Mouse (Mus musculus) forelimb bud, embryonic 11.5 days (tissue): Measurements from ENCODE around the gene Scg2.

Experiments used
- DNase-seq: peaks from one replicate; pipeline ENCODE4 v3.0.0-alpha.2; 2012; ENCODE audit warnings: low read depth, low spot score

Gene Scg2

DNA sequence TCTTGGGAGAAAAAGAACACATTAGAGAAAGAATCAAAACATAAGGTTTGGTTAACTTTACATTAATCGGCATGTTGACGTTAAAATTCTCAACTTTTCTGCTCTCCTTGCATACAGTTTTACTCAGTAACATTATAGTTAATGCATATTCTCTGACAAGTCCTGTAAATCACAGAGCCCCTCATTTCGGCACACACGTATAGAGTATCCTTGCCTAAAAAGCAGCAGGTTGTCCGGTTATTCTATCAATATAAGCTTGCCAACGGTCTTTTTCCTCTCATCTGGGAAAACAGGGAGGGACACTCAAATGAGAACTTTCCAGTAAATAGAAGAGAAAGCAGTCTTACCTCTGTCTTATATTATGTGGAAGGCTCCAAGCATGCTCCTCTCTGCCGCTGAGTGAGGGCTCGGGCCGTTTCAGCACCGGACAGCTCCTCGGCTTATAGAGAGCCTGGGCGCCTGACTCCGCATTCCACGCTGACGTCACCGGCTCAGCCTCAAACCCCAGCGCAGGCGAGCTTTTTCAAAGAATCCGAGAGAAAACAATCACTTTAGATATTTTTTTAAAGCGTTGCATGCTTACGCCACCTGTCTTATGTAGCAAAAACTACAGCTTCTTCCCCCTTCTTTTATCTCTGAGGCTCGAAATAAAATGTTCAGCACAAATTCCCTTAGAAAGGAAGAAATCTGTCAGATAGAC, at the start of gene Scg2:
TSS of gene Scg2 (minus strand) at position 512 of the 700 bp plus-strand sequence.
- peak; percentile 92 for DNase-seq

DNA sequence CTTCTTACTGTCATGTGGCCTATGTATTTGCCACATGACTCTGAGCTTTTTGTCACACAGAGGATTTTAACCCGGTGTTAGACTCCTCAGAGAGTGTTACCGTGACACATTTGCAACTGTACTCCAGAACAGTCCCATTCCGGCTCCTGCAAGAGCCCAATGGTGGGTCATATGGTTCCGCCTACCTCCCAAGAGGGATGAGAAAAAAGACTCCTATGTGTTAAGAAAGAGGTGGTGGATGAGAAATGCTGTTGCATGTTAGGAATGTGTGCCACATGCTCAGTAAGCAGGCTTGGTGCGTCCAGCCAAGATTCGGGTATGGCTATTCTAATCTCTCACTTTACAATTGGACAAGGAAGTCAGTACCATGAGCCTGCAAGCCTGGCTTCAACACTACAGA, 45.6 kb upstream of the Scg2 start:
- no peak for DNase-seq

DNA sequence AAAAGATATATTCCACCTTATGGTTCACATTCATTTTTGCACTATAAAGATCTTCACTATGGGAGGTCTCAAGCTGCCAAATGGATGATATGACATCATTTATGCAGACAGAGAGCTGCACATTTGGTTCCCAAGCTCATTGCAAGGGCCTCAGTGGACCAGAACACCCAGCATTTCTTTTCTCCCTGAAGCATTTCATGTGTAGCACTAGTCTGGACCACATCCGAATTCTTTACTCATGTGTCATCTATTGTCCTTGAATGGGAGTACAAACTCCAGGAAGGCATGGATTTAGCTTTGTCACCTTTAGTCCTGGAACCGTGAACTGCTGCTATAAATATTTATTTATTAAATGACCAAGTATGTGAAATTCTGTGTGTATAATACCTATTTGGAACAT, 30.9 kb upstream of the Scg2 start:
- DNase-seq: no peak

DNA sequence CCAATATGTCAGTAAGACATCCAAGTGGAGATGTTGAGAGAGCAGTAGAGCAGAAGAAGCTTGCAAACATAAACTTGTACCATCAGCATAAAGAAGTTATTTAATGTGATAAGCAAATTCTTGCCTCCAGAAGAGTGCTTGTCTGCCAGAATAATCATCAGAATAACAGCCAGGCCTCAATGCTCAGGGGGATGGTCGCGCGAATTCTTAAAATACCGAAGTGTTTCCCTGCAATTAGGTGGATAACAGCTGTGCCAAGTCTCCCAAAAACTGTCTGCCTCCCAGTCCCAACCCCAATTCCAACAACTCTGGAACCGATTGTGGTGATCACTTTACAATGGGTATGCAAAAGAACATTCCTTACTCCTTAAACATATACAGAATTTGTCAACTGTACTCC, 30.0 kb upstream of the Scg2 start:
- no peak for DNase-seq

DNA sequence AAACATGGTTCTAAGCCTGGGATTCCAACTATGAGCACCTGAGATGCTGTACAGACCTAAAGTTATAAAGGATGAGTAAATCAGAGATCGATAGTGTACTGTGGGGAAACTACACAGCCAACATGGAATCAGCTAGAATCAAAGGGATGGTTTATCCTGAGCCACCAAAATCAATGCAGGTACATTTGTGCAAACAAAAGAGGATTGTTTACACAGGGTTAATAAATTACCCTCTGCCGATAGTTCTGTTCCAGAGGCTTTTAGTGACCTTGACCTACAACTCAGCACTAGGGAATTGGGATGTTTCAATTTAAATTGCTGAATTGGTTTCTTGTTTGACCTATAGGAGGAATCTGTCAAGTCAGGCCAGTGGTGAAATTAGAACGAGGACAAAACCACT, 26.7 kb upstream of the Scg2 start:
- no peak for DNase-seq

DNA sequence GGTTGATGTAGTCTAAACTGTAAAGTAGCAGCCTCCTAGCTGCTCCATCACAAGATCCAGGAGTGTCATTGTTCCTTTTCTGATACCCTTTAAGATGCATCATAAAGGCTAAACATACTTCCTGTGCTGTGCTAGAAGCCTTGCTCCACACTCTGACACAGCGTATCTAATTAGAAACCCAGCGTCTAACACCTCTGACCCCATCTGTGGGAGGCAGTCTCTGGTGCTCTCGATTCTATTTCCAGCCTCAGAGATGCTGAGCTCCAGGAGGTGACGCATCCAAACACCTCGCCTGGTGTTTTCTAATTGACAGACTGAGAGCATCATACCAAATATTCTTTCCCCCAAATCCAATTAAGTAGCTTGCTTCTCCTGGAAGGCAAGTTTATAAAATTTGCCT, 18.6 kb upstream of the Scg2 start:
- DNase-seq: no peak

DNA sequence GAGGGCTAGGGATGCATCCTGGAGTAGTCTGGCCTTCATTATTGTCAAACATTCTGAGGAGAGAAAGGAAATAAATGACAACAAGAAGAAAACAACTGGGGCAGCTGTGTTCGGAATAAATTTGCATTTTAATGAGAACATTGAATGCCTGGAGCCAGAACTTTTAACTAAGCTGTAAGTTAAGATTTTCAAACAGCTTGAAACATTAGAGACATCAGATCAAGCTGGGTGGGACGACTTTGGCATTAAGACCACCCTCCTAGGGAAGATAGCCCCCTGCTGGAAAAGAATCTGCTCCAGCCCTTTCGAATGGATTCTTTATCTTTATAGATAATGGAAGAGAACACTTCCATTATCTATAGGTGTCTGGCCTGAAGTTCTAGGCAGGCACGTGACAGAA, 14.2 kb upstream of the Scg2 start:
- no peak for DNase-seq

DNA sequence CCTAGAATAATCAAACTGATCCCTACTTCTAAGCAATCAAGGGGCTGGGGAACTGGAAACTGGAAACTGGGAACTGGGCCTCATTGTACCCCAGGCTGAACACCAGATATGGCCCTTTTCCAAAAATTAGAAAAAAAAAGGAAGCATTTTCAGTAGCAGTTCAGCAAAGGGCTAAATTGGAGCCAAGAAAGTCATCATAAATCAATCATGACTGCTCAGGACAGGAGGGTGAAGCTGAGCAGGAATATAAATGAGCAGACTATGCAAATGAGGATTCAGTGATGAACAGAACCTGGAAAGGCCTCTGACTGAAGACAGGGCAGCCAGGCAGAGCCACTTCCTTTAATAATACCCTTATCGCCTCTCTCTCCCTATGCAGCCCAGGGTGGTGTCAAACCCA, 12.4 kb upstream of the Scg2 start:
- DNase-seq: no peak

DNA sequence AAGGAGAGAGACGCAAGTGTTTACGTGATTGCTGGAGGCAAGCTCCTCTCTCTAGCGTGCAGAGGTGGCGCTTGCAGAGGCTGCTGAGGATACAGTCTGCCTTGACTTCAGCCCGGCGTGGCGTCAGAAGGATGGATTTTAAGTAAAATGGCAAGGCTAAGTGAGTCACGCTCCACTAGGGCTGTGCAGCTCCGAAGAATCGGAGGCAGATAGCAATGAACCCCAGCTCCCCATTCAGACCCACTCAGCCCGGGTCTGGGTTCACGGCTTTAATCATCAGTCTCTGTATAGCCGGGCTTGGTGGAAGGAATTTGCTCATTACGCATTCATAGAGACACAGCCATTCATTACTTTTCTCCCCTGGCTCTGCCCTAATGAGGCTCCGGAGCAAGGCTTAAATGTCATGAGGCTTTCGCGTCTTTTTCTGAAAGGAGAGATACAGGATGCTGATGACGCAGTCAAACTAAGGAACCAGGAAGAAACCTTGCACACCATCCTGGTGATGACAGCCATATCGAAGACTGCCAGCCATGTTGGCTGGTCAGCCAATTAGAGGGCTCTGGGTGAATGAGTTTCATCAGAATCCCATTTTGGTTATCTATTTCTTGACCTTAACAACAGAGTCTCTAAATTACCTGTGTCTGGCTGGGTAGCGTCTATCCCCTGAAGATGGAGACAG, 10.6 kb upstream of the Scg2 start:
- DNase-seq: no peak

DNA sequence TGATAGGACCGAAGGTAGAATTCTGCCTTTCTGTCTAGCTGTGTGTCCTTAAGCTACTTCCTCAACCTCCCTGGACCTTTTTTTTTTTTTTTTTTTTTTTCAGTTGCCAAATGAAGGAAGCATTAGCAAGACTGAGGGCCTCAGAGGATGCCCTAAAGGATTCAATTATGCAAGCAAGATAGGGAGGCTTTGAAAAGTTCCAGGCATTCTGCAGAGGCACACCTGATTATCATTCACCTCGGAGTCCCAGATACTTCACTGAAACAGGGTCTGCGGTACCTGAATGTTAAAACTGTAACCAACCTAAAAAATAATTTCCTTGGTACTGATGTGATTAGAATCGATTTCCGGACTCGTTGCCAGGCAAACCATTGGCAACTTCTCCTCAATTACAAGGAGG, 10.0 kb upstream of the Scg2 start:
- DNase-seq: no peak

DNA sequence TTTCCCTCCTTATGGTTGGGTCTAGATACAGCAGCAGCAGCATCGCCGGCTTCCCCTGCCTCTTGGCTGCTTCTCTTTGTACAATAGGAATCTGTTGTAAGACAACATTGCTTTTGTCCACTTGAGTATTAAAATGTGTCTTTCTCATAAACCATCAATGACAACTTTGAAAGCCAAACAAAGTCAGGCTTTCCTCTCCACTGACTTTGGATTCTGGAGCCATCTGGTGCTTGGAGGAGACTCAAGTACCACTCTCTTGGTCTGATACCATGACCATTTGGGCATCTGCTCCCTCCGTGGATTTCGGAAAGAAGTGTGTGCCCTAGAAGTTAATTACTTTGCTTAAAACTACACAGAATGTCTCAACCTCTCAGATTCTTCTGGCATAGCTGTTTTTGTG, 5.7 kb upstream of the Scg2 start:
- DNase-seq: no peak

DNA sequence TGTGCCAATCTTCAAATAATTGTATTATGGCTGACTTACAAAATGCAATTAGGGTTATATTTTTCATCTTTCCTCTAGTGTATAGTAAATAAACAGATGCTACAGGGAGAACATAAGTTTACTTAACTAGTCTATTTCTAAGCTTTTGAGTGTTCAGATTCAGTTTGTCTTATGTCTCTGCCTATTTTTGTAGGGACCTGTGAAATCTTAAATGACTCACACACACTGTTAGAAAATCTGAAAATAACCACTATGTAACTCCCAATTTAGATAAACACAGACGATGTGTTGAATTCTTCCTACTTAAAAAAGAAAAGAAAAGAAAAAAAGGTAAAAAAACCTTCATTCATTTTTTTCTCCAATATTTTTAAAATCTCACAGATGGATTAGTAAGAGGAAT, 2.2 kb downstream of the Scg2 start:
- no peak for DNase-seq

DNA sequence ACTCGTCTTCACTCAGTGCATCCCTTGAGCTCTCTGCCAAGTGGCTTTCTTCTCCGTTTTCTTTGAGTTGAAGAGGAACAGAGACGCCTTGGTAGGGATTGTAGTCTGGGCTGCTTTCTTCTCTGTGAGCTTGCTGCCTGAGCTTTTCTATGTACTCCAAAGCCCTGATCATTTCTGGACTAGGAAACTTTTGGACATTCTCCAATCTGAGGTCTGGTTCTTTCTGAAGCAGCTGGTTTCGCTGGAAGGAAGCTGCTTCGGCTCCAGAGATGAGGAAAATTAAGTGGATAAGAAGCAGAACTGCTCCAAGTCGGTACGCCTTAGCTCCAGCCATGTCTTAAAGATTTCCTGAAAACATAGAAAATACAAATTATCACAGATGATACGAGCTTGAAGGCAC, 3.2 kb downstream of the Scg2 start:
- no peak for DNase-seq

DNA sequence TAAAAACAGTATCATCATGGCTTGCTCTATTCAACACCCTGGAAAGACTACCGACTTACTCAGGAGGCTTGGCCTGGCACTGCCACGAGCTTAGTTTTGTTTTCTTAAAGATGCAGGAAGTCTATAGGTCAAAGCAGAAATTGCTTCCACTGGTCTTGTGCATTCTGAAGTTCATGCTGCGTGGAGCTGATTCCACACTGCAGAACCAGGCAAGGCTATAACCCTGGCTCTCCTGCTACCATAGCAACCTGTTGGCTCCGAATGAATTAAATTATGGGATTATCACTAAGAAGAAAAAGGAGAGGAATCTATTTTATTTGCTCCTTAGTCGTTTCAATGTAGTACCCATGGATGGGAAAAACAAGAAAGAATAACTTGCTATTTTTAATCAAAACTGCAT, 10.9 kb downstream of the Scg2 start:
- no peak for DNase-seq

DNA sequence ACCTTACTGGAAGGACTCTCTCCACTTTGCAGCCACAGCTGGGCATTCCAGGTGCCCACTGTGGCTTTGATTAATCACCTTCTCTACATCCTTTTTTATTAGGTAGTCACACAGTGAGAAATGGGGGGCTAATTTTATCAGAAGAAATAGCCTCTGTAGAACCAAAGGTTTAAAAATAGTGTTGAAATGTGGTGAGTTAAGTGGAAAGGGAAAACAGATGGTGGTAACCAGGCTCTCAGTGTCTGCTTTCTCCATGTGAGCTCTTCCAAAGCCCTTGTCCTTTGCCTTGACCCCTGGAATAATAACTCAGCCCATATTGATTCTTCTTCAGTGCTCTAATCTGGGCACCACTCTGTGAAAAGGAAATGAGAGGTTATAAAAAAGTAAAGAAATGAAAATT, 24.4 kb downstream of the Scg2 start:
- peak; percentile 57 for DNase-seq

DNA sequence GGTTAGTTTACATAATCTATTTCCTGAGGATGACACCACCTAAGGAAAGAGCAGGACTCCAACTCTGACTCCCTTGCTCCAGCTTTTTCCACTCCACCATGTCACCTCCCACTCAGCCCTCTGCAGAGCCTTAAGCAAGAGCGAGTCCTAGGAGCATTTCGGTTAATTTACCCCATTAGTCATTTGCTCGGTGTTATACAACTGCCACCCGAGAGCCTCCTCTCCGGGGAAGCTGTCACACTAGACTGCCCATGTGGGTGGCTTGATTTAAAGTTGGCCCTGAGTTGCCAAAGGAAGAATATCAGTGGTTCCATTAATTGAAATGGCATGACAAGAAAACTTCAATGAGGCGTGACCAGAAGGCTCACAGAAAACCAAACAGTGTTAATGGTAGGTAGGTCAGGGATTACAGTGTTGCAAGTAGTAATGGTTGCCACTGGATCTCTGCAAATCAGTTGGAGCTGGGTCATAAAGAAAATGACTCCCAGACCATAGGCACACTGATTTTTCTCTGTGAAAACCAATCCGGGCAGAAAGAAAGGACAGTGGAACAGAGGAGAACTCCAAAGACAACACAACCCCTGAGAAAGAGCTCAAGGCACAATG, 33.5 kb downstream of the Scg2 start:
- no peak for DNase-seq

DNA sequence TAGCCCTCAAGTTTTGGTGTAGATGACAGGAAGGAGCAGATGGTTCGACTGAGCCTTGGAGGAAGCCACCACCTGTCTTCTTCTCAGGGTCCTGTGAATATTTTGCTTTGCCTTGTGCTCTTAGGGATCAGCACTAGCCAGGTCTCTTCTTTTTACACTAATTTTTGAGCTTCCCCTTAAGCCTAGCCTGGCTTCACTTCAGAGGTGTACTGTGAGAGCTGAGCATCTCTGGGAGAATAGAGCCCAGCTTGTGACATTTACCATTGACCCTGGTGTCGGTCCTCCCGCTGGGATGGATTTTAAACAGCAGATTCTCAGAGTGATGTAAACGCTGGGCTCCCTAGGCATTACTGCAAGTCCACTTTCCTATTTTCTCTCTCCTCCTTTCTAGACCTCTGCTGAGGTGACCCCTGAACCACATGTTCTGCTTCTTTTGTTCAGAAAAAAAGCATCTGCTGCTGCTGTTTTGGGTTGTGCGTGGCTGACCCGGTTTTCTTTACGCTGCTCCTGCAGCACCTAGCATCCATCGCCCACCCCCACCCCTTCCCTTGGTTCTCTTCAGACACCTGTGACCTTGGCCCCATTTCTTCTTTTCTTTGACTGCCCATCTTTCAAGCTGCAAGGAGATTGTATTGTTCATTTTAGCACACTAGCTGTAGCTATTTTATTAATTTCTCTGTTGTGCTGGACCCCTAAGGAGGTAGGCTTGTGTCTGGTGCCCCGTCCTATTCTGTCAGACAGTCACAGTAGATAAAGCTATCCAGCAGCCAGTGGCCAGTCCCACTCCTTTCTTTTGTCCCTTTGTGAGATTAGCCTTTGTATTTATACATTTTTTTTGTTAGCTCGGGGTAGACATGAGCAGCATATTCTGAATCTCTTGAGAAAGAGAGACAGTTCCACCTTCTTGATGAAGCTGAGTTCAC, 38.6 kb downstream of the Scg2 start:
- no peak for DNase-seq

DNA sequence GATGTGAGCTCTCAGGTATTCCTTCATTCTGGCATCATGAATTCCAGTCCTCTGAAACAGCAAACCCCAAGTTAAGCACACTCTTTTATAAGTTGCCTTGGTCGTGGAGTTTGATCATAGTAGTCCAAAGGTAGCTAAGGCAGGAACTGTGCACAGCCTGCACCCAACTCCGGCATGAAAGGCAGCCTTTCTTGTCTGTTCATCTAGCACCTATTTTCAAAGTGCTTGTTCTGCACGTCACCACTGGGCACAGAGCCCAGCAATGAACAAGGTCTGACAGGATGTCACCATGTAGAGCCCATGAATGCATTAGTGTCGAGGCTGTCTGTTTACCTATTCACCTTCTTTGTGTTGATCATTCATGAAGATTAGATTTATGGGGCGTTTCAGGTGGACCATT, 39.6 kb downstream of the Scg2 start:
- DNase-seq: no peak
